Mouse (Mus musculus): ENCODE measurements around the gene Klk1b4.
"Not testable (repeated sequence)": the region's sequence is repeated elsewhere in the genome, so short reads cannot be mapped to it uniquely, and the experiment has no call there.

- not testable (repeated sequence) for TF ChIP-seq CTCF, EP300 (IDR thresholded peaks at IDR 0.05; ENCODE audit: low read depth)
These were observed 14.4 kb downstream of the Klk1b4 start for GRCm38 (mm10) chr7:44221601-44222000.
